Mouse (Mus musculus): ENCODE data around the gene Tbl1x.

GRCm38 (mm10) chrX:77665030-77665429 lies 154.2 kb downstream of the Tbl1x start:
- TF ChIP-seq POLR2A (IDR thresholded peaks at IDR 0.05; ENCODE audit: borderline replicate concordance, control insufficient read depth, low read depth, low read length) (no peak), CTCF (IDR thresholded peaks at IDR 0.05; ENCODE audit: control insufficient read depth, insufficient read depth, low read length) (no peak)

Measured in bone marrow, adult 2 months (tissue).